Mouse (Mus musculus) naive thymus-derived CD4-positive, alpha-beta T cell, adult 5 months (primary cell): ENCODE measurements around the gene Mbd5. TPM values are rescaled to one million over a fixed set of nuclear protein-coding genes. Genes with fewer than 3 reads are reported as not detected.

Experiments used
- polyA plus RNA-seq: library from polyadenylated mRNA; unstranded; fragments of 100-300 nt; shearing (Covaris generic); gene quantifications from one replicate; pipeline ENCODE4 v1.2.1, GENCODE M21; 2017

The Mbd5 gene
- polyA plus RNA-seq, result 31.5 TPM

DNA sequence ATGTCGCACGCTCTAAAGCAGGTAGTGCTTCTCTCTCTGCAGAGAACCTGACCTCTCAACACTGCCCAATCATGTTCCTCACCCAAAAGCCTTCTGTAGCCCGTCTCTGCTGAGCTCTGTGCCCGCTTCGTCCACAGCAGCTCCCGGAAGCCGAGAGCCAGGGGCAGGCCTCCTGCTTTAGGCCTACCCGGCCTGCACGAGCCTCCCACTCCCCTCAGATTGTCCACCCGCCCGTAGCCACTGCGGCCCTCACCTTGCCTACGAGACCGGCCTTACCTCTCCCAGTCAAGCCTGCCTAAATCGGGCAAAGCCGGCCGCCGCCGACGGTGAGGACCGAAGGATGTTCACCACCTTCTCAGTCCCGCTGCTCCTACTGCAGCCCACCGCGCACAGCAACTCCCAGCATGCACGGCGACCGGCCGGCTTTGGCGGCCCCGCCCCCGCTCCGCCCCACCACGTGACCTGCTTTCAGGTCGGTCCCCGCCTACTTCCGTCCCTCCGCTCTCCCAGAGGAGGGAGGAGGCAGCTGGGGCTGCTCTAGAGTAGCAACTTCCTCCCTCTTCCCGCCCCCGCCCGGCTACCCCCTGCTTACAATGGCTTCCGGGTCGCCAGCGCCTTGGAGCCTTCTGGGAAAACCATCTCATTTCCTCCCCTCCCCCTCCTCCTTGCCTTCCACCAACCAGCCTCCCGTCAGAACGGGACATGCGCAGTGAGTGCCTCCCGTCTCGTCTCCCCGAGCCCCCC, at the start of gene Mbd5:
Gene Mbd5 (plus strand): TSS at position 668 of the 744 bp plus-strand sequence.

DNA sequence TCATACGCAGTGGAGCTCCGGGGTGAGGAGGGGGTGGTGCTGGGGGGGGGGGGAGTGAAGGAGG, 776 bp downstream of the Mbd5 start, which contains the start of gene Orc4:
Gene Orc4 (minus strand): TSS at position 26 of the 64 bp plus-strand sequence.

Other genes with a start within 250 kb of the Mbd5 start
- 6.4 TPM for gene Acvr2a, start 135.4 kb upstream of the Mbd5 start, polyA plus RNA-seq
- 136 TPM for gene Orc4, start 769 bp downstream of the Mbd5 start, polyA plus RNA-seq